Mouse (Mus musculus) adrenal gland, adult 8-10 months (tissue): ENCODE results near the gene Gm17581. TPM values are rescaled to one million over a fixed set of nuclear protein-coding genes. Genes with fewer than 3 reads are reported as not detected.
A peak's percentile ranks its signal among the peaks of the same experiment; 100 is the strongest.
"Not testable (repeated sequence)": the region's sequence is repeated elsewhere in the genome, so short reads cannot be mapped to it uniquely, and the experiment has no call there.

ENCODE experiments used
- DNase-seq: peaks from one replicate; pipeline ENCODE4 v3.0.0; 2022
- total RNA-seq, 4 experiments: library from RNA; stranded (reverse); gene quantifications; 2 replicates each; pipeline ENCODE4 v1.2.4; 2022

Gm17581 gene
- total RNA-seq = not detected

DNA sequence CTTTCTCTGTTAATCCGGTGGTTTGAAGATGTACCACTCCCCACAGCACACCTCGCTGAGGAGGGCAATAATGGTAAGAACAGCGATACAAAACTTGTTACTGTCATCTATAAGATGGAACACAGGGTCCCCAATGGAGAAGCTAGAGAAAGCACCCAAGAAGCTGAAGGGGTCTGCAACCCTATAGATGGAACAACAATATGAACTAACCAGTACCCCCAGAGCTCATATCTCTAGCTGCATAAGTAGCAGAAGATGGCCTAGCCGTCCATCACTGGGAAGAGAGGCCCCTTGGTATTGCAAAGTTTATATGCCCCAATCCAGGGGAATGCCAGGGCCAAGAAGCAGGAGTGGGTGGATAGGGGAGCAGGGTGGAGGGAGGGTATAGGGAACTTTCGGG lies at the start of gene Gm17581:
TSS of gene Gm17581 (minus strand) at position 101 of the 400 bp plus-strand sequence.
- DNase-seq = not testable (repeated sequence)

DNA sequence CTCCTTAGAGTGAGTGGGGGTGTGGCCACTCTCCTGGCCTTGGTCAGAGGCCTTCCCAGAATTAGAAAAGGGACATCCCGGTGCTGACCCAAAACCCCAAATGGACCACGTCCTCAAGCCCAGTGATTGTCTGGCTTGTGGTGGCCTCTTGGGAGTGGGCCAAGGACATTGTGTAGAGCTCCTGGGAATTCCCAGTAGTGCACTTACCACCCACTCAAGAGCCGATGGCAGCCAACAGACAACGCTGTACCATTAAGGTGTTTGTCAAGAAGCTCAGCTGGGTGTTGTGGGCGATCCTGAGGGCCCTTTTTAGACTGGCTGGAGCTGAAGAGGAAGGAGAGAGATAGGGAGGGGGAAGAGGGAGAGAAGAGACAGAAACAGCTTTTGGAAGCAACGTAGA lies 48.9 kb upstream of the Gm17581 start:
- DNase-seq = no peak

DNA sequence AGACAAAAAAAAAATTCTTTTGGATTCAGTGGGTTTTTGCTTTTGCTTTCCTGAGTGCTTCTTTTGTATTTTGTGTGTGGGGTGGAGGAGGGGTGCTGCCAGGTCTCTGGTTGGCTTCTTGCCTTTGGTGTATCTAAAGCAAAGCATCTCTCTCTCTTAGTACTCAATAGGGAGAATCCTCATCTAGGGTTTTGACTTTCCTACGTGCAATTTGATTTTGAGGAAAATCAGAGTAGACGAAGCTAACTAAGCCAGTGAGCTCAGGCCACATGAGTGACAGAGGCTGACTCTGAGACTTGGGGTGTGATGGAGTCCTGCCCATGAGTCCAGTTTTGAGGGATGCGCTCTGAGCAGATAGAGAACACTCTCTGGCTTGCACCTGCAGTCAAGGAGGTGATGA lies 43.8 kb upstream of the Gm17581 start:
- DNase-seq = no peak

DNA sequence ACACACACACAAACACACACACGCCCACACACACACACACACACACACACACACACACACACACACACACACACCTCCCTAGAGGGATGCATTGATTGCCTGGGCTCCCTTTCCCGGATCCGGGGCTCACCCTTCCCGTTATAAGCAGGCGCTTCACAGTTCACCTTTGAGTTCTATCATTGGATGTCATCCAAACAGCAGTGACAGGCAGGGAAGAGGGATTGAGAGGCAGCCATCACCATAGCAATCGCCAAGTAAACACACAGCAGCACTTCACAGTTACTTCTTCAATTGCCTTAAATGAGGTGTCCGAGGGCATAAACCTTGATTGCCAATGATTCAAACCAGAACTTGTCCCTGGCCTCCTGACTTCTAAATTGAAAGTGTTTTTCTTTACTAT lies 43.4 kb upstream of the Gm17581 start:
- no peak for DNase-seq

DNA sequence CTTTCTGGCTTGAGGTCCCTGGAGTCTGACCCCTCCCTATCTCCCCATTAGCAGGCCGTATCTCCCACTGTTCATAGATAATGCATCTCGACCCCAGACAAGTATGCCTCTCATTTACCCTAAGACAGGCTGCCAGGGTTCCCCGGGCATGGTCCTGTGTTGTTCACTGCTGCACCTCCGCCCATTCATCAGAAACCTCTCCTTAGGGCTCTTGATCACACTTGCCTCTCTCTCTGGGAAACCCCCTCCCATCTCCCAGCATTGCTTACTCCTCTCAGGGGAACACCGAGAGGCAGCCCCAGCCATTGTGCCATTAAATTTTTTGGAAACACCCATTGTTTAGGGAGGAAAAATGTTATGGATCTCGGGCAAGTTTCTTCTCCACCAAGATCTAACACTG lies 42.3 kb upstream of the Gm17581 start:
- DNase-seq = no peak

DNA sequence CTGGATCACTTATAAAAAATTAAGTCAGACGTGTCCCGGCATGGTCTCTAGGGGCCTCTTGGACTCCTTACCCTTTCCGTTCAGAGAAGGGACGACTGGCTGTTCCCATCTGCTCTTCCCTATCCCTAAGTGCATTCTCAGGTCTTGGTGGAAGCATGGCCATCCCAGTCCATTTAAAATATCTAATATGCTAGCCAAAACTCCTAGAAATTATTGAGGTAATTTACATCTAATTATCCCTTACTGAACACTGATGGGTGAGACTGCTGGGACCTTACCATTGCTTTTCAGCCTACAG lies 42.0 kb upstream of the Gm17581 start:
- no peak for DNase-seq

DNA sequence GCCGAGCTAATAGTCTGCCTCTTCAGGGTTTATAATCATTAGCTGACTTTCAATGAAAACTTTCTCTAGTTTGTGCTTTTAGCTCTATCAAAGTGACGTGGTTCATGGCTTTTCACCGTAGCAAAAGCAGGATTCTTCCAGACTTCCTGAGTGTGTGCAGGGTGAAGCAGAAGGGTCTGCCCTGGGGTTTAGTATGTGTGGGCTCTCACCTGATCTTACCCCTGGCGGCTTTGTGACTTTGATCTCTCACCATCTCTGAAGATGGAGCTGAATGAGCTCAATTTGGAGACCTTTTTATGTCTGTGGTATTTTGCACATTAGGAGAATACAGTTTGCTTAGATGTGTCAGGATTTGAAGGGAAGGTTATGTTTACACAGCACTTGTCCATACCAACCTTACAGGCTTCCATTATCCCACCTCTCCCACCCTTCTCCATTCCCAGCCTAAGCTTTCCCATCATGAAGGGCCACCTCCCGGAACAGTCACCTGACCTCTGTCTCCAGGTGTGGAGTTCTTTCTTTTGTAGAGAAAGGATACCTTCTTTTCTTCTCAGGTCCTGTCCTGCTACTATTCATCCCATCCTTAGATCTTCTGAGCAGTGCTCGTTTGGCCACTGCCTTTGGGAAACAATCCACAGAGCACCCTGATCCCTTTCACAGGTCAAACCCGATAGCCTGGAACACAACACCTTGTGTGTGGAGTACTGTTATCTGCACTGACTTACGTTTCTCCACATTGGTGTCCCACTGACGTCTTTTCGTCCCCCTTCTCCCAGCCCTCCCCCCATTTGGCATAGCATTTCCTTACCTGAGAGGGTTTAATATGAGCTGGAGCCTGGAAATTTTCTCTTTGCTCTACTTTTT lies 41.4 kb upstream of the Gm17581 start:
- DNase-seq = no peak

DNA sequence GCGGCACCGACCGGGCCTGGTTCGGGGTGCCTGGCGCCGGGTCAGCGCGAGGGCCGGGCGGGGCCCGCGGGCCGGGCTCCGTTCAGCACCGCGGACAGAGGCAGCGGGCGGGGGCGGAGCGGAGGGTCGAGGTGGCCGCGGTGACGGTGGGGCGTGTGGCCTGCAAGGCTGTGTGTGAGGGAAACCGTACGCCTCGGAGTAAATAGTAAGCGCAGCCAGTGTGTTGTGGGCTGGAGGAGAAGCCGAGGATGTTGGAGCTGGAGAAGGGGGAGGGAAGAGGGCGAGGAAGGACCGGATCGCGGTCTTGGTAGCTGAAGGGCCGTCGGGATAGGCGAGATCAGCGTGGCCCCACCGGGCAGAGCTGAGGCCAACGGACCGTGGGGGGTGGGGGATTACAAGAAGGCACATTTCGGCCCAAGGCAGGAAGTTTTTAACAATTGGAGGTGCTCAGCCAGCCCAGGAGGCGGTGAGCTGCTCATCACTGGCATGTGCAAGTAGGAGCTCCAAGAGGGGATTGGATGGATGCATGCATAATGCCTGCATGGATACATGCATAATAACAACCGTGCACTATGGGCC lies 40.1 kb upstream of the Gm17581 start:
- DNase-seq = no peak

DNA sequence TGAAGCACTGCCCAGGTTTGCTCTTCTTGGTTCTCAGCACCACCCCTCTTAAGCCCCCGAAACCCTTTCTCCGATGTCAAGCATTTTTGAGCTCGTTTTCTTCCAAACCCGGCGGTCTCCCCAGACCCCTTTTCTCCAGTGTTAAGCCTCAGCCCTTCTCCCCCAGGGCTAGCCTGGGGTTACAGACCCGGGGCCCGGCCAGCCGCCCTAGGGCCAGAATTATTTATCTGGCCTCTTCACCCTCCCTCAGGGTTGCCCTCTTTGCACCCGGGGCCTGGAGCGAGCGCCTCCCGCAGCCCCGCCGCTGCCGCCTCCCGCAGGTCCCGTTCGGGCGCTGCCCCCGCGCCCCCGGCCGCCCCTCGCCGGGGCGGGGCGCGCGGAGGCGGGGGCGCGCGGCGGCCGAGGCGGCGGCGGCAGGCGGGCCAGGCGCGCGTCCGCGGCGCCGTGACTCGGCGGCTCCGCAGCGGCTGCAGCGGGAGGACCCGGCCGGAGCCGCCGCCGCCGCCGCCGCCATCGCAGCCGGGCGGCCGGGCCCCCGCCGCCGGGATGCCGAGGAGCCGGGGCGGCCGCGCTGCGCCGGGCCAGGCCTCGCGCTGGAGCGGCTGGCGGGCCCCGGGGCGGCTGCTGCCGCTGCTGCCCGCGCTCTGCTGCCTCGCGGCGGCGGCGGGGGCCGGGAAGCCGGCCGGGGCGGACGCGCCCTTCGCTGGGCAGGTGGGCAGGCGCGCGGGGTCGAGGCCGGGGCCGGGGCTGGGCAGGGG lies 39.4 kb upstream of the Gm17581 start, which contains the start of gene Mmp24:
TSS of gene Mmp24 (plus strand) at position 416 of the 758 bp plus-strand sequence.
- no peak for DNase-seq

DNA sequence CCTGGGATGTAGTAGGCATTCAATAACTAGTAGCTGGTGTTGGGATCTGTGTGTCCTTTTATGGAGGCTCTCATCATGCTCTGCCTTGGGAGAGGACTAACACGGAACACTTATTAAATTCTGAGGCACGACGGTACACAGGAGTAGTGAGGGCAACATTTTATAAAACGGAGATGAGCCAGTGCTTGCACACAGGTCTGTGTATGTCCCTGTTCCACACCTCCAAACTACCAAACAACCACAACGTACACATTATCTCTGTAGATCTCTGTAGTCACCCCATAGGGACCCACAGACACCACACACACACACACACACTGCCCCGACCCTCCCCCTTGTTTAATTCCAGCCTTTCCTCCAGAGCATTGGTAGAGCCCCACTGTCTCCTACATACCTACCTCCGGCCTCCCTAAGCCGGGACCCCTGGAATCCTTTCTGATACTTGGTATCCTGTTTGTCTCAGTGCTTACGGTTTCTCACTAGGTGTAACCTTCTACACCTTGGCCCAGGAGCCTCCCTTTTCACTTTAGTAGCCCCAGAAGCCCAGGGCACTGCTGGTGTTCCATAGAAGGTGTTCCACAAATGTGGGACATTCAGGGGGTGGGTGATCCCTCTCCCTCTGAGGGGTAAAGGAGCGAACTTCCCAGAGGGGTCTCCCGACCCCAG lies 38.7 kb upstream of the Gm17581 start:
- DNase-seq = no peak

DNA sequence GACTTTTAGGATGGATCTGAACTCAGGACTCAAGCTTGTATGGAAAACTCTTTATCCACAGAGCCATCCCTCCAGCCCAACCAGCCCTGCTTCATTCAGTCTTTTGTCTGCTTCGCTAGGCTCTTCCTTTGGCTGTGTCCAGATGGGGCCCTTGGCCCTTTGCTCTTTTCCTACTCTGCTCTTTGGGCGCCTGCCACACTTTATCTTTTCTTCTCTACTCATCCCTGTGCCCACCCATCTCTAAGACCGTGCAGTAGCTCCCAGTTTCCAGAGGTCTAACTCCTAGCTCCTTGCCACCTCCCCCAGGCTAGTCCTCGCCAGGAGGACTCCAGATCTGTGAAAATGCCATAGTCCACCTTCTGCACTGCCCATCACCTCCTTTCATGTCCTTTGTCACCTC lies 38.0 kb upstream of the Gm17581 start:
- no peak for DNase-seq

DNA sequence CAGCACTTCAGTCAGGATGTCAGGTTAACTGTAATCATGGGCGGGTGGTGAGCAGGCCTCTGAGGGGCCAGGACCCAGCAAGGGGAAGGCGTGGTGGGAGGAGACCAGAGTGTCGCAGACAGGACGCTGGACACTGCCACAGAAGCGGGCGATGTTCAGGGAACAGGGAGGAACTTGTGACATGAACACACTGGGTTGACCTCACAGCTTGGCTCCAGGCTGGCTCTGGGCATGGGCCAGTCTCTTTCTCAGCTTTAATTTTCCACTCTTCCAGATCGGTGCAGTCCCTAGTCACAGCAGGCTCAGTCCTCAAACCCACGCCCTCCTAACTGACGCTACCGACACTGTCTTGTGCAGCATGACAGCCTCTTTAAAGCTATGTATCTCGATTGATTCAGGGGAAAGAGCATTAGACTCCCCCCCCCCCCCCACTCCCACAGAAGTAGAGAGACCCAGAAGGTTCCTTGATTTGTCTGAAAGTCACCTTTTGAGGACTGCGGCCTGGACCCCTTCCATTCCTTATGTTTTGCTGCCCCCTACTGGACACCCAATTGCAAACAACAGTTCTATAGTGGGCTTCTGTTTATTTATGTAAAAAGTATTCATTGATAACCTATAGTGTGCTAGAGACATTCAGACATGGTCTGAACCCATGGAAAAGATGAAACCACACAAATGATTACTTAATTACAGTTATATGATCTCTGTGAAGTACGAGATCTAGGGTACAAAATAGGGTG lies 29.2 kb upstream of the Gm17581 start:
- DNase-seq = no peak

DNA sequence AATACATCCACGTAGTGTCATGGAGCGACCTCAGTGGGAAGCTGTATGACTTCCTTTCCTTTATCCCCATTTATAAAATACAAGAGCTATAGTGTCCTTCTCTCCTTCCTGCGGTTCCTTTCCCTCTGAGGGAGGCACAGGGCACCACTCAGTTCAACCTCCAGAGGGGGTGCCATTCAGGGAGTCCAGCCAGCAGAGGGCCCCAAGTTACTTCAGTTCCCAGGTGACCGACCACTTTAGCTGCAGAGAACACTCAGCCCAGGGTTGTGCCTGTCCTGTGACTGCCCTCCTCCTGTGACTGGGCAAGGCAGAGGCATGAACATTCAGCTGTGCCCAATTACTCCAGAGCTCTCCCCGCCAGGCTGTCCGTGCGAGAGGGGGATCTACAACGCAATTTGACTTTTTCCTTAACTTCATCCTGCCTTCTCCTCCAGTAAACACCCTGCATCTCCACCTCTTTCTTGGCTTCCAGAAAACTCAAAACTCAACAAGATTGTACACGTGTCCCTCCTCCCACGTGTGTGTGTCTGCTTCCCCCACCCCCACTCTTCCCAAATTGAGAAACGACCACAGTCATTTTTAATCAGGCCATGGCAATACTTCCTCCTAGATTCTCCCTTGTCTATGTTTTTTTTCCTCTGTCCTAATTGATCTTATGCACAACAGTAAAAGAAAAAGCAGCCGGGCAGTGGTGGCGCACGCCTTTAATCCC lies 21.3 kb upstream of the Gm17581 start:
- DNase-seq = no peak

DNA sequence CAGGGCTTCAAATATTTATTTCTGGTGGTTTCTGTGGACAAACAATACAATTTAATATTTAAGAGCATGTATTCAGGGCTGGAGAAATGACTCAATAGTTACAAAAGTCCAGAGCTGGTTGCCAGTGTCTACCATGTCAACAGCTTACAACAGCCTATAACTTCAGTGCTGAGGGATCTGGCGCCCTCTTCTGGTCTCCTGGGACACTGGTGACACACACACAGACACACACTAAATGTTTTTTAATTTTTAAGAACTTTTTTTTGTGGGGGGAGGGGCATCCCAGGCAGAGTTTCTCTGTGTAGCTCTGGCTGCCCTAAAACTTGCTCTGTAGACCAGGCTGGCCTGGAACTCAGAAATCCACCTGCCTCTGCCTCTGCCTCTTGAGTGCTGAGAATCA lies 20.1 kb upstream of the Gm17581 start:
- DNase-seq = peak; percentile 69

DNA sequence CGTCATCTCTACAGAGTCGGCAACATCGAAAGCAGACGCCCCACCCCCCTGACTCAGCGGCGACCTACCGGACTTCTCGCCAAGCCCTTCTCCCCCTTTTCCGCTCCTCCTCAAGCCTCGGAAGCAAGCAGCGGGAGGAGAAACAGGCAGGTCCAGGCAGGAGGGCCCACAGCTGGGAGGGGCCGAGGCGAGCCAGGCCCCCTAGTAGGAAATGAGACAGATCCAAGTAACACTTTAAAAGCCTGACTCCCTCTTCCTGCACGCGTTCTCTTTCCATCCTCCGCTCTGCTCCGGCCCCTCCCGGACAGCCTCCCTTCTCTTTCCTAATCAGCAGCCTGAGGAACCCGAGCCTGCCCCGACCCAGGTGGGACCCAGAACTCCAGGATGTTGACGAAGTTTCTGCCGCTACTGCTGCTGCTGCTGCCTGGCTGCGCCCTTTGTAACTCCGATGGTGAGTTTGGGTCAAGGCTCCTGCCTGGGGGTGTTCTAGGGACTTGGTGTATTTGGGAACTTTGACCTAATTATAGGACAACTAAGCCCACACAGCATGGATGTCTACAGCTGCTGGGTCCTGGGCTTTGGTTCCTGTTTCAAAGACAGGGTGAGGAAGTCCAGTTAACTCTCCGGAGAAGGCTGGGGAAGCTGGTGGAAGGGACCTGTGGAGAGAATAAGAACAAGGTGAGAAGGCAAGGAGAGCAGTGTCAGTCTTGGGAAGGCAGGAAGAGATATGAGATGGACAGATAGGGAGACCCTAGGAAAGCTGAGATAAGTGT lies 15.5 kb upstream of the Gm17581 start, which contains the start of gene Procr:
TSS of gene Procr (plus strand) at position 104 of the 773 bp plus-strand sequence.
- peak; percentile 66 for DNase-seq

DNA sequence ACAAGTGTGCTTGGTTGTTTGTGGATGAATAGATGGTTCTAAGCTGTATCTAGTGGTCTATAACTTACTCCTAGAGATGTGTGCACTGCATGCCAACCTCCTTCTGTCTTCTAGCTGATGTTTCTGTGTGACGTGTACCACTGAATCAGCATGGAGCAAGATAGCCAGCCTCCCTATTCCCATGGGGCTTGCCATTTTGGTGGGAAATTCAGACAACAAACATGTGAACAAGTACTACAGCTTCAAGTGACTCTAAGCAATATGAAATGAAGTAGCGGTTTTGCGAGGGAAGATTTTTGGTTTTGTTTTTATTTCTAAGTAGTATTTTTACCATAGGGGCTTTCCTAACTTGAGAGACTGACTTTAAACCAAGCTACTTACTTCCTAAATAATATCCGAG lies 13.7 kb upstream of the Gm17581 start:
- no peak for DNase-seq

DNA sequence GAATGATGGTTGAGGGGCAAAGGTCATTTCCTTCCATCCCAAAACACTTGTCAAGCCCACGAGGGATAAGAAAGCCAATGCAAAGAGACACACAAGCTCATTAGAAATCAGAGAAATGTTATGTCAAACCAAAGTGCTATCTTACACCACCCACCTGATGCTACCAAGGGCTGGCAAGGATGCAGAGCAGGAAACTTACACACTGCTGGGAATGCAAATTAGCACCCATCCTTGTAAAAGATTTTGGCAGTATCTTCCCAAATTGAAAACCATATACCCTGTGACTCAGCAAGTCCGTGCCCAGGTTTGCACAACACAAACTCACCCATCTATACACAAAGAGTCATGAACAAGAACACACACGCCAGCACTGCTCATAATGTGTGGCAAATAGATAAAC lies 9.8 kb upstream of the Gm17581 start:
- no peak for DNase-seq

DNA sequence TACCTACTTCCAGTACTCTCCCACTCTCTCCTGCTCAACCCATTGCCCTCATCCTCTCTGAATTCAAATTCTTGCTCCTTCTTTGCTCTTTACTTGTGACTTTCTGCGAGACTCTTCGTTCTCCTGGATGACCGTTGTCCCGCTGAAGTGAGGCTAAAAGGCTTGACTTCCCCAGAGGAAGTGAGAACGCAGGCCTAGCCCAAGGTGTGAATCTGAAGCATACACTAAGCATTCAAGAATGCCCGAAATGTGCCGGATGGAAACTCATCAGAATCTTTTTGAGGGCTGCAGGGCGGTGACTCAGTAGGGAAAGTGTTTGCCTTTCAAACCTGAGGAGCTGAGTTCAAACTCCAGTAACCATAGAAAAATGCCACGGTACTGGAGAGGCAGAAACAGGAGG lies 7.7 kb upstream of the Gm17581 start:
- no peak for DNase-seq

DNA sequence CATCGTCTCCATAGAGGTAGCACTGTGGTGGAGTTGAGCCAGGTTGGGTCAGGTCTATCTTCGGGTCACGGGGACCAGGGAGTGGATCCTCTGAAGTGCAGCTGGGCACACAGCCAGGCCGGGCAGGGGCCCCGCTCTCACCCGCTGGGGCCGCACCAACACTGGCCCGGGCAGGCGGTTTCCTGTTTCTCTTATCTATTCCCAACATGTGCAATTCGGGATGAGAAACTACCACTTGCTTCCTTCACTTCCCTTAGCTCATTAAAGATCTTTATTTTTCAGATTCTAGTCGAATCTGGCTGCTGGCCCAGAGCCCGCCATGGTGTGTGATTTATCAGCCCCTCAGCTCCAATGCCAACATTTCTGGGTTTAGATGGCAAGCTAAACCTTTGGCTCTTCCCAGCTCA lies 7.3 kb upstream of the Gm17581 start:
- peak; percentile 63 for DNase-seq

DNA sequence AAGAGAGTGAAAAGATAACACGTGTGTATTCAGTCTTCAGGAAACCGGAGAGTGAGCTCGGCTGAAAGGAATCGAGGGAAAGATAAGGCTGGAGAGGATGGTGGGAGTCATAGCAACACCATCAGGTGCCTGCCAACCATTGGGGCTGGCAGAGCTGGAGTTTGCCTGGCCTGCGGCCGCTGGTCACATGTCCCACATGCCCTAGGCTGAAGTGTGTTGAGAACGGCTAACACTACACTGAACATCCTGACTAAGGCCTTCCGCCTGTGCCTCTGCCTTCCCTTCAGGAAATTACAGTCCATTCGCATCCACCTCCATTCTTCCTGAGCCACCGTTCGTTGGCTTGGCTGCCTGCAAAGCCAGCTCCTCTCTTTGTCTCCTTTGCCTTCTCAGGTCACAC lies 6.5 kb upstream of the Gm17581 start:
- no peak for DNase-seq

DNA sequence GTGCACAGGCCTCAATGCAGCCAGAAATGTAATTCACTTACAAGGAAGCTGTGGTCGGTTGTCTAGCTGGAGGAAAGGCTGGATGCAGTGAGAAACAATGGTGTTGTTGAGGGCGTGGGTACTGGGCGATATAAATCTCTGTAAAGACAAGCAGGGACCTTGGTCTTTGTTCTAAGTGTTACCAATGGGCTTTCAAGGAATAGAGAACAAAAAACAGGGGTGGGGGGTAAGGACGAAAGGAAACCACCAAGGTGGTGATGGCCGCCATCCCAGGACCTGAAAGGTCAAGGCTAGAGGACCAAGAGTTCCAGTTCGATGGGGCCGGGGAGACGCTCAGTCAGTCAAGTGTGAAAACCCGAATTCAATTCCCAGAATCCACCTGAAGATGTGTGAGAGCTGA lies 2.1 kb upstream of the Gm17581 start:
- DNase-seq = no peak
